Mouse (Mus musculus) cerebellum, adult 11 months (tissue): ENCODE measurements around the gene Fbxl14.

ENCODE experiments used
- DNase-seq: peaks from one replicate; pipeline ENCODE4 v3.0.0; 2022

Fbxl14 gene

GRCm38 (mm10) chr6:119500086-119500485 lies 20.6 kb downstream of the Fbxl14 start:
- no peak for DNase-seq

GRCm38 (mm10) chr6:119502031-119502430 lies 22.6 kb downstream of the Fbxl14 start:
- no peak for DNase-seq

GRCm38 (mm10) chr6:119504756-119505155 lies 25.3 kb downstream of the Fbxl14 start:
- DNase-seq = no peak

GRCm38 (mm10) chr6:119505525-119506225 lies 26.2 kb downstream of the Fbxl14 start:
- DNase-seq = no peak

- no peak for DNase-seq
Measured at GRCm38 (mm10) chr6:119508221-119508620, 28.8 kb downstream of the Fbxl14 start.

- DNase-seq = no peak
Measured at GRCm38 (mm10) chr6:119508634-119509375, 29.3 kb downstream of the Fbxl14 start.

- DNase-seq = no peak
Measured at GRCm38 (mm10) chr6:119509437-119510037, 30.1 kb downstream of the Fbxl14 start.

- no peak for DNase-seq
Measured at GRCm38 (mm10) chr6:119512701-119513100, 33.2 kb downstream of the Fbxl14 start.

- no peak for DNase-seq
Measured at GRCm38 (mm10) chr6:119513452-119513851, 34.0 kb downstream of the Fbxl14 start.

- DNase-seq = no peak
Measured at GRCm38 (mm10) chr6:119514085-119514484, 34.6 kb downstream of the Fbxl14 start.

- no peak for DNase-seq
Measured at GRCm38 (mm10) chr6:119520731-119521130, 41.3 kb downstream of the Fbxl14 start.

- peak; percentile 20 for DNase-seq
Measured at GRCm38 (mm10) chr6:119521482-119521900, 42.0 kb downstream of the Fbxl14 start.

GRCm38 (mm10) chr6:119521931-119522391 lies 42.5 kb downstream of the Fbxl14 start:
- DNase-seq = no peak

GRCm38 (mm10) chr6:119526498-119526897 lies 47.0 kb downstream of the Fbxl14 start:
- DNase-seq = no peak

- DNase-seq = no peak
Measured at GRCm38 (mm10) chr6:119529659-119530058, 50.2 kb downstream of the Fbxl14 start.
